Mouse (Mus musculus): ENCODE data around the gene Kbtbd2.

- TF ChIP-seq CTCF (IDR thresholded peaks at IDR 0.05; ENCODE audit: control insufficient read depth, insufficient read depth, insufficient replicate concordance, low read depth, low read length): no peak
- TF ChIP-seq POLR2A (IDR thresholded peaks at IDR 0.05; ENCODE audit: control insufficient read depth, low read depth, low read length): no peak
These were observed 65.1 kb downstream of the Kbtbd2 start for GRCm38 (mm10) chr6:56732545-56732944.

Data from testis, adult 2 months (tissue).